Mouse (Mus musculus) forebrain, embryonic 16.5 days (tissue): ENCODE results near the gene Gga3. TPM values are rescaled to one million over a fixed set of nuclear protein-coding genes. Genes with fewer than 3 reads are reported as not detected.

ENCODE experiments used
- ATAC-seq: fragments of 200-750 bp; cut with Nextera tagmentation; 2 replicates; pipeline ENCODE4 v1.8.0; 2017; ENCODE audit warnings: mild to moderate bottlenecking, moderate library complexity
- H3K27ac ChIP-seq: fragments of 300-500 bp; sonication (generic); 2 replicates; pipeline ENCODE4 v1.5.1; 2014; ENCODE audit warnings: low read length, control low read depth
- H3K27me3 ChIP-seq: fragments of 300-500 bp; sonication (generic); replicated peaks from 2 replicates; pipeline ENCODE4 v1.6.1; 2014; ENCODE audit warnings: low read length; ENCODE audit not compliant: control insufficient read depth, insufficient read depth
- H3K36me3 ChIP-seq: fragments of 300-500 bp; sonication (generic); 2 replicates; pipeline ENCODE4 v1.6.1; 2014; ENCODE audit not compliant: control insufficient read depth, insufficient read depth
- H3K4me1 ChIP-seq: fragments of 300-500 bp; sonication (generic); replicated peaks from 2 replicates; pipeline ENCODE4 v1.6.1; 2014; ENCODE audit warnings: low read length; ENCODE audit not compliant: control insufficient read depth, insufficient read depth
- H3K4me2 ChIP-seq: fragments of 300-500 bp; sonication (generic); 2 replicates; pipeline ENCODE4 v1.6.1; 2014; ENCODE audit warnings: mild to moderate bottlenecking, low read length, control low read depth
- H3K4me3 ChIP-seq: fragments of 300-500 bp; sonication (generic); replicated peaks from 2 replicates; pipeline ENCODE4 v1.5.1; 2014; ENCODE audit warnings: mild to moderate bottlenecking, low read length, control low read depth
- H3K9ac ChIP-seq: fragments of 300-500 bp; sonication (generic); replicated peaks from 2 replicates; pipeline ENCODE4 v1.6.1; 2014; ENCODE audit warnings: low read depth, low read length, control low read depth
- H3K9me3 ChIP-seq: fragments of 300-500 bp; sonication (generic); 2 replicates; pipeline ENCODE4 v1.6.1; 2016; ENCODE audit warnings: low read length; ENCODE audit not compliant: control insufficient read depth
- WGBS: fragments of 180-500 bp; shearing (Covaris S2); extraction: QIAGEN DNeasy Blood & Tissue Kit; methylation state at CpG from one replicate; pipeline ENCODE4 v1.1.7; 2014; 5-methylcytosine and 5-hydroxymethylcytosine counted together
- polyA plus RNA-seq: library from polyadenylated mRNA; unstranded; fragments of >200 nt; fragmentation: Nextera tagmentation; extraction: Ambion mirVana; gene quantifications from 2 replicates; pipeline ENCODE4 v1.2.1, GENCODE M21; 2015

Gga3 gene
- polyA plus RNA-seq, 1 experiment from 2014 or later, result 37.4 TPM

GRCm38 (mm10) chr11:115615108-115615825, 11.4 kb upstream of the Gga3 start:
- no peaks in the 10 kb centered on the region for H3K27me3 ChIP-seq
- H3K27ac ChIP-seq, result no peak overlapping the region
- H3K36me3 ChIP-seq, result peaks cover 2% of the 10 kb centered on the region; the same call in 1 of the 2 replicates
- no peaks in the 10 kb centered on the region for H3K9me3 ChIP-seq
- no peak for ATAC-seq
- WGBS, result 84% methylated on average over 15 of the region's 15 CpGs
- H3K4me1 ChIP-seq, result peaks cover 16% of the 10 kb centered on the region
- no peak overlapping the region for H3K9ac ChIP-seq
- H3K4me2 ChIP-seq, result no peak overlapping the region
- H3K4me3 ChIP-seq, result no peak overlapping the region

- no peak overlapping the region for H3K9ac ChIP-seq
- 87% methylated on average over 10 of the region's 10 CpGs for WGBS
- no peak overlapping the region for H3K27ac ChIP-seq
- H3K36me3 ChIP-seq, result 0 out of 2 replicates have a peak, but pooled peaks cover 2% of the 10 kb centered on the region
- H3K4me2 ChIP-seq, result no peak overlapping the region
- no peak for ATAC-seq
- peaks cover 16% of the 10 kb centered on the region for H3K4me1 ChIP-seq
- no peaks in the 10 kb centered on the region for H3K27me3 ChIP-seq
- no peaks in the 10 kb centered on the region for H3K9me3 ChIP-seq
- H3K4me3 ChIP-seq, result no peak overlapping the region
Observed at GRCm38 (mm10) chr11:115614346-115615107, 10.7 kb upstream of the Gga3 start.

GRCm38 (mm10) chr11:115613138-115613945, 9.5 kb upstream of the Gga3 start:
- no peak overlapping the region for H3K27ac ChIP-seq
- H3K4me2 ChIP-seq, result peak overlapping the region; percentile 90
- H3K9me3 ChIP-seq, result no peaks in the 10 kb centered on the region
- no peaks in the 10 kb centered on the region for H3K27me3 ChIP-seq
- peak overlapping the region; percentile 78; the same call in 1 of the 2 replicates for H3K9ac ChIP-seq
- peak overlapping the region; percentile 75 for H3K4me3 ChIP-seq
- H3K4me1 ChIP-seq, result peaks cover 16% of the 10 kb centered on the region
- ATAC-seq, result no peak
- H3K36me3 ChIP-seq, result 0 out of 2 replicates have a peak, but pooled peaks cover 3% of the 10 kb centered on the region
- WGBS, result under 1% methylated on average over 16 of the region's 16 CpGs

- Histone ChIP-seq H3K36me3 (peaks cover 9% of the 10 kb centered on the region), H3K9me3 (no peaks in the 10 kb centered on the region), H3K9ac (peak within 1 kb of the TSS; percentile 78), H3K4me2 (peak within 1 kb of the TSS; percentile 90), H3K27ac (peak within 1 kb of the TSS; percentile 61; the same call in 1 of the 2 replicates), H3K4me3 (peak within 1 kb of the TSS; percentile 75), H3K27me3 (no peaks in the 10 kb centered on the region), H3K4me1 (peaks cover 16% of the 10 kb centered on the region)
- ATAC-seq, result peak; percentile 86
- WGBS, result under 1% methylated on average over 64 of the region's 80 CpGs
Observed at GRCm38 (mm10) chr11:115612410-115613137, 8.7 kb upstream of the Gga3 start, which contains the start of gene Mif4gd. Gene Mif4gd, minus strand, starts transcription at chr11:115612969.

GRCm38 (mm10) chr11:115612059-115612409, 8.2 kb upstream of the Gga3 start:
- Histone ChIP-seq H3K4me2 (peak overlapping the region; percentile 90), H3K9ac (peak overlapping the region; percentile 78), H3K27me3 (no peaks in the 10 kb centered on the region), H3K36me3 (peaks cover 13% of the 10 kb centered on the region), H3K27ac (peak overlapping the region; percentile 21; the same call in 1 of the 2 replicates), H3K9me3 (no peaks in the 10 kb centered on the region), H3K4me1 (peaks cover 16% of the 10 kb centered on the region), H3K4me3 (peak overlapping the region; percentile 75)
- WGBS, result under 1% methylated on average over 13 of the region's 13 CpGs
- peak; percentile 6; the same call in 1 of the 2 replicates for ATAC-seq

- WGBS, result 58% methylated on average over 6 of the region's 6 CpGs
- Histone ChIP-seq H3K9me3 (no peaks in the 10 kb centered on the region), H3K27me3 (no peaks in the 10 kb centered on the region), H3K9ac (no peak overlapping the region), H3K27ac (no peak overlapping the region), H3K4me1 (peaks cover 16% of the 10 kb centered on the region), H3K4me2 (no peak overlapping the region), H3K36me3 (peaks cover 17% of the 10 kb centered on the region), H3K4me3 (no peak overlapping the region)
- ATAC-seq, result no peak
Observed at GRCm38 (mm10) chr11:115611173-115611572, 7.3 kb upstream of the Gga3 start.

- WGBS, result 65% methylated on average over 3 of the region's 3 CpGs
- no peaks in the 10 kb centered on the region for H3K9me3 ChIP-seq
- H3K9ac ChIP-seq, result no peak overlapping the region
- H3K4me1 ChIP-seq, result peaks cover 23% of the 10 kb centered on the region
- H3K36me3 ChIP-seq, result peaks cover 17% of the 10 kb centered on the region
- no peak for ATAC-seq
- H3K4me2 ChIP-seq, result no peak overlapping the region
- H3K27ac ChIP-seq, result no peak overlapping the region
- no peak overlapping the region for H3K4me3 ChIP-seq
- H3K27me3 ChIP-seq, result no peaks in the 10 kb centered on the region
Observed at GRCm38 (mm10) chr11:115609576-115609975, 5.7 kb upstream of the Gga3 start.

GRCm38 (mm10) chr11:115608421-115609399, 4.9 kb upstream of the Gga3 start:
- Histone ChIP-seq H3K9me3 (no peaks in the 10 kb centered on the region), H3K4me1 (peaks cover 25% of the 10 kb centered on the region), H3K9ac (no peak overlapping the region), H3K27me3 (no peaks in the 10 kb centered on the region), H3K36me3 (peaks cover 17% of the 10 kb centered on the region), H3K4me2 (no peak overlapping the region), H3K4me3 (no peak overlapping the region), H3K27ac (no peak overlapping the region)
- WGBS, result 80% methylated on average over 23 of the region's 23 CpGs
- no peak for ATAC-seq
